Comparison of ENCODE assay signal across 14 mouse cellular contexts in the genomic region with DNA sequence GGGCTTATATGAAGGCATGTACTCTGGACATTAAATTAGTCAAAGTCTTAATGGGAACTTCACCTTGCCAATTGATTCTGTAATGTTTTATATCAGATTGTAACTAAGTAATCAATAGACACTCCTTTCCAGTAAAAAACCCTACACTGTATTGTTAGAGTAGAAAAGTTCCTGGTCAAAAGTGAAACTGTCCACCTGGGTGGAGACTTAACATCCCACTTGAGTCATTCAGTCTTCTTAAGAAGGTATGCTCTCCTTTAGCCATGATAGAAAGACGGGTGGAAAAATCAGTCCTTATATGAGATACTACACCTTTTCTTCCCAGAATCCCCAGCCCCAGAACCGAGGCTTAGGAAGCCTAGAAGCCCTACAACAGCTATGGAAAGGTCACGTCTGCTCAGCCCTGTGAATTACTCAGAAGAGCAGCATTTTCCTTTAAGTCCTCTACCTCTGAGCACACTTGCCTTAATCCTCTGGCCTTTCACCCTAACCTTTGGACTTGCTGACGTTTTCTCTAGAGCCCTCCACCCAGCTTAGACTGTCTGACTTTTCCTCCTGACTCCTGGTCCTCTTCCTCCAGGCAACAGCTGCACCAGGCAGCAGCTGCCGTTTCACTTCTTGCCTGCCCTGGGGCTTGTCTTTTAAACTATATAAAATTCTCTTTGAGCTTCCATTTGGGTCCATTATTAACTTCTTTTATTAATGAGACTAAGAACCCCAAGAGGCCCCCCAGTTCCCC.
"Had no signal": no experiment of that assay in that cellular context is flagged by ENCODE, and none has a peak within 500 bp of the region (broad histone marks: within the 10 kb centered on the region; RNA-seq: fewer than 3 reads in every experiment).

No protein-coding gene starts in this region.

- H3K27ac ChIP-seq: limb, embryonic 12.5 days; liver, embryonic 13.5 days; lung, embryonic 15.5 days; midbrain, embryonic 15.5 days had no signal

- H3K4me3 ChIP-seq: limb, embryonic 12.5 days; liver, embryonic 13.5 days; lung, embryonic 15.5 days; midbrain, embryonic 15.5 days had no signal

- H3K36me3 ChIP-seq: limb, embryonic 12.5 days; liver, embryonic 13.5 days; lung, embryonic 15.5 days; midbrain, embryonic 15.5 days had no signal

- H3K4me1 ChIP-seq: limb, embryonic 12.5 days; midbrain, embryonic 15.5 days had no signal

- H3K27me3 ChIP-seq: limb, embryonic 12.5 days; liver, embryonic 13.5 days; lung, embryonic 15.5 days; midbrain, embryonic 15.5 days had no signal

- DNase-seq: kidney, adult 8-10 months; kidney, postnatal 25 days; layer of hippocampus, adult 9-11 months; layer of hippocampus, postnatal 36 days; liver; liver, embryonic 13.5 days; liver, postnatal 0 days; lung, postnatal 14 days; right cerebral cortex, postnatal 14 days; thymus, adult 18-20 months; thymus, postnatal 14 days had no signal

- H3K9me3 ChIP-seq: limb, embryonic 12.5 days; liver, embryonic 13.5 days; lung, embryonic 15.5 days; midbrain, embryonic 15.5 days had no signal

- H3K9ac ChIP-seq: limb, embryonic 12.5 days; liver, embryonic 13.5 days; liver, postnatal 0 days; lung, embryonic 15.5 days; midbrain, embryonic 15.5 days had no signal

- H3K4me2 ChIP-seq: limb, embryonic 12.5 days; liver, embryonic 13.5 days; lung, embryonic 15.5 days; midbrain, embryonic 15.5 days had no signal

- ATAC-seq: liver, postnatal 0 days; midbrain, embryonic 15.5 days had no signal
